10 mouse cellular contexts compared by ENCODE assay signal in the genomic region with DNA sequence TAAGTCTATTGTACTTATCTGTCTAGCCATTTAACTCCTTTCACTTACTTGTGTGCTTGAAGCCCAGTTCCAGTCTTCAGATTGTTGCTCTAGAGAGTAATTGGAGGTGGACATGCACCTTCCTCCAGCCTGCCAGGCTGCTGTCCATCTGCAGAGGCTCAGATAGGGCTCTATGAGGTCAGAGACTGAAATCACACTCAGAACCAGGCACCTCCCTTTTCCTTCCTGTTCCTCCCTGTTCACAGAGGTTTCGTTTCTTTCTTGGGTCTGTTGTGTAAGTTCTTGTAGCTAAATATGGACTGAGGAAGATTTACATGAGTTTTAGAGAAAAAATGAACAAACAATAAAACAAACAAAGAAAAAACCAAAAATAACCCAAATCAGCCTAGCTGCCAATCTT. TPM values are rescaled to one million over a fixed set of nuclear protein-coding genes. Genes with fewer than 3 reads are reported as not detected.
A peak's percentile ranks its signal among the peaks of the same experiment; 100 is the strongest.
DNase-seq lines count a peak whose midpoint lies in the region; ATAC-seq and TF ChIP-seq lines count a peak whose summit lies in the region.
"Not testable (repeated sequence)": the region's sequence is repeated elsewhere in the genome, so short reads cannot be mapped to it uniquely, and the experiment has no call there.
"Had no signal": no experiment of that assay in that cellular context is flagged by ENCODE, and none has a peak within 500 bp of the region (broad histone marks: within the 10 kb centered on the region; RNA-seq: fewer than 3 reads in every experiment).

A gene (minus strand): TSS at position 150 of the 400 bp plus-strand sequence.

- DNase-seq in heart, adult 8-10 months (ENCODE audit: low spot score), result peak; percentile 63
- DNase-seq in kidney, adult 11 months, result peak; percentile 39
- peak; percentile 36 for DNase-seq in layer of hippocampus, adult 9-11 months
- DNase-seq in liver, postnatal 0 days, result not testable (repeated sequence)

- 6% methylated on average over 1 of the region's 1 CpGs for WGBS in liver, postnatal 0 days (ENCODE audit: insufficient replicate concordance)

- not testable (repeated sequence) for TF ChIP-seq CTCF in liver, postnatal 0 days (IDR thresholded peaks at IDR 0.05; ENCODE audit: low read depth)

- not testable (repeated sequence) for H3K4me2 ChIP-seq in liver, postnatal 0 days (ENCODE audit: low read depth, low read length)

- peak; percentile 80 for ATAC-seq in CD4-positive, CD25-positive, alpha-beta regulatory T cell, adult 4 months
- ATAC-seq in common myeloid progenitor, adult 5-6 weeks (replicated peaks; ENCODE audit: low read depth, poor library complexity, severe bottlenecking), result peak; percentile 96
- peak; percentile 79 for ATAC-seq in liver, postnatal 0 days
- peak; percentile 94 for ATAC-seq in megakaryocyte, adult 5-6 weeks (ENCODE audit: poor library complexity, severe bottlenecking)

- H3K9ac ChIP-seq in liver, postnatal 0 days (replicated peaks), result not testable (repeated sequence)

- H3K27ac ChIP-seq in liver, postnatal 0 days (ENCODE audit: low read depth), result not testable (repeated sequence)

- not testable (repeated sequence) for H3K36me3 ChIP-seq in liver, postnatal 0 days (replicated peaks; ENCODE audit: insufficient read depth, low read length)

- TF ChIP-seq EP300 in liver, postnatal 0 days (IDR thresholded peaks at IDR 0.05; ENCODE audit: low read depth), result not testable (repeated sequence)

- H3K4me3 ChIP-seq in liver, postnatal 0 days (ENCODE audit: low read depth, low read length), result not testable (repeated sequence)

- H3K9me3 ChIP-seq in liver, postnatal 0 days (ENCODE audit: low read length), result not testable (repeated sequence)

- H3K4me1 ChIP-seq in liver, postnatal 0 days (ENCODE audit: insufficient read depth), result not testable (repeated sequence)

- not testable (repeated sequence) for H3K27me3 ChIP-seq in liver, postnatal 0 days (ENCODE audit: insufficient read depth, low read length)

RNA-seq across cellular contexts. Expression of the gene that starts here (rescaled TPM):
- 100 to 1,000 TPM; 112 to 113 TPM for polyA plus RNA-seq in CD4-positive, CD25-positive, alpha-beta regulatory T cell, adult 4 months (2017; shearing (Covaris generic))
- 63.0 and 70.0 TPM in 2 replicates for total RNA-seq in common myeloid progenitor, adult 5-6 weeks (2017)
- 1 to 10 TPM; 5.3 to 9.5 (median 7.3) TPM for total RNA-seq in heart, adult 8-10 months (2022)
- polyA plus RNA-seq in liver, postnatal 0 days (2015; fragmentation: Nextera tagmentation; extraction: Ambion mirVana), result 0.70 and 0.97 TPM in 2 replicates
- 82.0 and 84.1 TPM in 2 replicates for total RNA-seq in megakaryocyte, adult 5-6 weeks (2015)
- total RNA-seq in megakaryocyte, adult 5-6 weeks (2017), result 179 and 182 TPM in 2 replicates
- total RNA-seq: ES-E14 had no signal
- polyA plus RNA-seq: hindbrain, embryonic 13.5 days; neural tube, embryonic 12.5 days had no signal

Comparison
In these comparisons a context has a peak if more than half of its experiments do, and no peak if none do; other contexts are left out.
1. RNA of the gene that starts here (polyA plus RNA-seq): 112 to 113 TPM in CD4-positive, CD25-positive, alpha-beta regulatory T cell, adult 4 months; 0.70 to 0.97 TPM in liver, postnatal 0 days; every median in the first group is over 10 times any median in the second.
2. Peak in ATAC-seq in liver, postnatal 0 days; RNA of the gene not detected or under 1 TPM.
3. Peak in every context shown above with its lines, with median percentiles within 50 percentile points of each other: ATAC-seq.